Mouse (Mus musculus) ES-Bruce4 (cell line): Measurements from ENCODE around the gene Ugt1a2.

ENCODE experiments used
- CTCF ChIP-seq: IDR thresholded peaks from one replicate; pipeline ENCODE4 v1.8.1; 2011; ENCODE audit warnings: low read depth, low read length
- POLR2A ChIP-seq: IDR thresholded peaks from one replicate; pipeline ENCODE4 v1.8.1; 2011; ENCODE audit warnings: low read length; ENCODE audit not compliant: insufficient read depth

GRCm38 (mm10) chr1:88230981-88231802 is 30.8 kb downstream of the Ugt1a2 start:
- TF ChIP-seq POLR2A (no peak), CTCF (no peak)
